Mouse (Mus musculus) left cerebral cortex, adult 18-20 months (tissue): ENCODE measurements at regions not wholly inside any gene's neighbourhood (a gene's known extent, or its start where the extent isn't known, plus 50 kb on each side); places are given as distances from the start of the nearest gene placed in this dataset.

ENCODE experiments used
- DNase-seq, 2 experiments: peaks; one replicate each; pipeline ENCODE4 v3.0.0; 2021 to 2022; ENCODE audit warnings: low spot score in 2 of 2, mixed read lengths in 1 of 2

DNA sequence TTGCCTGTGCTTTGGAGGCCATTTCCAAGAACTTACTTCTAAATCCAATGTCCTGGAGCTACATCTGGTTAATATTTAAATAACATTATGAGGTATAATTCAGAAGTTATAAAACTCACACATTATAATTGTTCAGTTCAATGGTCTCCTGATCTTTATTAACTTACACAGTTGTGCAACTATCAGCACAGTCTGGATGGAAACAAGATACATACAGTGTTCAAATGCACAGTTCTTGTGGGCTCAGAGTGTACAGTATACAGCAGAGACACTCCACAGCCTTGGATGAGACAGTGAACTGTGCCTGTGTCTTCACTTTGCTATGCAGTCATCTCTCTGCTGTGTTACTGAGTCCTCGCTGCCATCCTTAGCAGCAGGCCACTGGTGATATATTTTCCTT lies 121.8 kb upstream of the Zfand5 start:
- DNase-seq = no peak

DNA sequence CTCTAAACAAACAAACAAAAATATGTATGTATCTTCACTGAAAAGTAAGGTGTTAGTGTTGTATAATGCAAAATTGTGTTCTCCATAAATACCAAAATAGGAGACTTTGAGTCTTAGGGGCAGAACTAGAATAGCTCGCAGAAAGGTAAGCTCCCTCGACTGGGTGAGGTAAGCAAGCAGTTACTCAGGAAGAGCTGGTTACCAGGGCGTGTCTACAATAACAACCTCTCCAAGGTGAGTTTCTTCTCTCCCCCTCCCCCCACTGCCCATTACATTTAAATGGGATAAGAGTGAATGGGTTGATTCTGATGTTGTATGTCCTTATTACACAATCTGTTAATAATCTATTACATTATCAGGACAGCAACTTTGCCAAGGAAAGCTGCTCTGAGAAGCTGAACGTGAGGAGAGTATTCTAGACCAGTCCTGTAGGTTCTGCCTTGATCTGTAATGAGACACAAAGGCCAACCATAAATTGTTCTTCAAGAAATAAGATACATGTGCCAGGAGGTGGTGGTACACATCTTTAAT lies 125.2 kb upstream of the Zfand5 start:
- DNase-seq = no peak

DNA sequence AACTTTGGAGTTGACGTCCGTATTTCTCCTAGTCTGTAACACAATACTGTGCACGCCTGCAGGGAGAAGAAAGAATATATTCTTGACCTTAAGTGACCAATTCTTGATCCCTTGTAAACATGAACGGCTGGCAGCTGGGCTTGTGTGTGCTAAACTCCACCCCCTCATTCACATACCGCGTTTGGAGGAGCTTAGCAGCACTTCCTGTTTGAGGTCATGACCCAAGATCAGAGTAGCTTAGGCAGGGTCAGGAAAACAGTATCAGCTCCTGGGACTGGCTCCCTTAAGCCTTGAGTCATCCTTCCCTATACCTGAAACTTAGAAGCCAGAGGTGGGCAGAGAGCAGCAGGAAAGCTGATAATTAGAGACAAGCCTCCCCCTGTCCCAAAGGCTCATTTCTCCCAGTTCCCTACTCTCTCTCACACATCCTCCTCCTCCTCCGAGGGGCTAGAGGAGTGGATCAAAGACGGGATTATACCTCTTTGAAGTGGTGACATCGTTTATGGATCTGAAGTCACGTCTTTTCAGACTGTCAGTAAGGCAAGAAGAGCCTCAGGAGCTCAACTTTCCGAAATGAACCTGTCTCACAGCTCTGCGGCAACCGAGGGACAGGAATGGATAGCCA lies 127.3 kb upstream of the Zfand5 start:
- no peak for DNase-seq

DNA sequence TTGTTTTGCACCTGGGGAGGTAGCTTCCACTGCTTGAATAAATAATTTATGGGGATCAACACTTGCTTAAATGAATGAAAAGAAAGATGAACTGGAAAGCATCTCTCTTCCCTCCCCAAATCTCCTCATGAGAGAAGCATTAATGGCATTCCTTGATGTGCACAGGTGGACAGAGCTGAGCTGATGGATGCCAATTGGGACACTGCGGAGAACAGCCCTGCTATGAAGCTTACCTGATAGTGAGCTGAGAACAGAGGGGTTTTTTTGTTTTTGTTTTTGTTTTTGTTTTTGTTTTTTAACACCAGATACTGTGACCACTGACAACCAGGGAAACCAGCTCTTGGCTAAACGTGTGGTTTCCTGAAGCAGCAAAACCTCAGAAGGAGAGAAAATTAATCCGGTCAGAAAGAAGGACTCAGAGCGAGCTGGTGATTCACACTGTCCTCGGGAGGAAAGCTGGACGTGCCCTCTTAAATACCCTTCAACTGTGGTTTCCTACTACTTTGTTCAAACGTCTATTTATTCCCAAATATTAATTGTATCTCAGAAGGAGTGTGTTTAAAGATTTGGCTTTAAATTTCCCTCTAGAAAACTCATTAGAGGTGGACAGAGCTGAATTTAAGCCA lies 128.0 kb upstream of the Zfand5 start:
- DNase-seq = no peak

DNA sequence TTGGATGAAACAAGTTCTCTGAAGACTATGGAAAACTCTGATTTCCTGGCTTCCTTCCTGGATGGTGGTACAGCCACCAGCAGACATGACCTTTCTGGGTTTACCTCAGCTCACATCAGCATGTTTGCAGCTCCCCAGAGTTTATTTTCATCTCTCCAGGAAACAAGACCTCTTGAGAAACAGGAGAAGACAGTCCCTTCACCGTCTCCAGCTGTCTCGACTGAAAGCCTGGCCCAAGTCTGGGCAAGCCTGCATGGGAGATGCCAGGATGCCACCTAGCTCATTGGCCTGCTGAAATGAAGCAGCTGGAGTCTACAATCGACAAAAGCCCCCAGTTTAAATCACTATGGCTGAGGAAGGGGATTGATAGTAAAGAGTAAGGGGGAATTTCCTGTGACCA lies 131.6 kb upstream of the Zfand5 start:
- DNase-seq = no peak

DNA sequence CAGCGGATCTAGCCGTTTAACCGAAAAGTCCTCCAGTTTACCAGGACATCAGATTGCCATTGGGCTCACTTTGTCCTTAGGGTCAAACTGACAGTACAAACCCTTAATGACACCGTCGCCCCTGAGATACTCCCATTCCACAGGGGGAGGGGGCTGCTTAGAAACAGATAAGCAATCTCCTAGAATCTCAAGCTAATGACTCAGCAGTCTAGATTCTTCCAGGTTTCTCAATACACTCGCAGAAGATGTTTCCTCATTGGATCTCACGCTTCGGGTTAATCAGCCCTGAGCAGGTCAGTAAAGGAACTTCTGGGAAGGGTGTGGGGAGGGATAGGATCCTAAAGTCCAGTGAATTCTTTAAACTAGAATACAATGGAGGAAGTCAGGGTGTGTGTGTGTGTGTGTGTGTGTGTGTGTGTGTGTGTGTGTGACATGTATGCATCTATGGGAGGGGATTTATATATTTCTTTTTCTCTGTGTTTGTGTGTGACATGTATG lies 133.0 kb upstream of the Zfand5 start:
- DNase-seq = no peak

DNA sequence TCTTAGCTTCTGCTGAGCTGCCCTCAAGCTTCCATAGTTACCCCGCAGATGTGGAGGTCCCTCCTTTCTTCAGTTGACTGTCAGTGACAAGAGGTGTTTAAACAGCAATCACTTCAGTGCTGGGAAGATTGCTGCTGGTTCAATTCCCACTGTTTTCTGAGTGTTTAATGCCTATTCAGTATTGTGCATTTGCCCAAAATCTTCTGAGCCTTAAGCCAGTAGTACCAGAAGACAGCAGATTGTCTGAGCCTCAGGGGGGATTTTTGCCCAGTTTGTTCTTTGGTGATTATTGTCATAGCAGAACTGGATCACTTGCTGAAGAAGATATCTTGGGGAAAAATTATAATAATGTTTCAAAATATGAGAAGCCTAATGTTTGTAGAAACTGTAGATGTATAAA lies 135.3 kb upstream of the Zfand5 start:
- no peak for DNase-seq

DNA sequence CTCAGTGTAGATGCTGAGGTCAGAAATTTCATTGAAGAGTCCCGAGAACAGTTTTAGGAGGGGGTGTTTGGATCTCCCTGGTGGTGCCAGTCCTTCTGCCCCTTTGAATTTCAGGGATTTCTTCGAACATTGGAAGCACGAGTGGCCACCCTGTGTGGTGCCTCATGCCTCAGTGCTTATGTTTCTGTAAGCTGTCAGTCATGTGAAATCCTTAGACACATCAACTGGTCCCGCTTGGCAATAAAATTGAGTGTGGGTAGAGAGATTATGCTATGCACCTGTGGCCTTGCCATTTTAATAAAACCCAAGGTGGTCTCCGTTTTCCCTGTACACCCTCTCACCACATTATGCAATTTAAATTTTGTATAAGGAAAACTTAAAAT lies 136.1 kb upstream of the Zfand5 start:
- DNase-seq = no peak

DNA sequence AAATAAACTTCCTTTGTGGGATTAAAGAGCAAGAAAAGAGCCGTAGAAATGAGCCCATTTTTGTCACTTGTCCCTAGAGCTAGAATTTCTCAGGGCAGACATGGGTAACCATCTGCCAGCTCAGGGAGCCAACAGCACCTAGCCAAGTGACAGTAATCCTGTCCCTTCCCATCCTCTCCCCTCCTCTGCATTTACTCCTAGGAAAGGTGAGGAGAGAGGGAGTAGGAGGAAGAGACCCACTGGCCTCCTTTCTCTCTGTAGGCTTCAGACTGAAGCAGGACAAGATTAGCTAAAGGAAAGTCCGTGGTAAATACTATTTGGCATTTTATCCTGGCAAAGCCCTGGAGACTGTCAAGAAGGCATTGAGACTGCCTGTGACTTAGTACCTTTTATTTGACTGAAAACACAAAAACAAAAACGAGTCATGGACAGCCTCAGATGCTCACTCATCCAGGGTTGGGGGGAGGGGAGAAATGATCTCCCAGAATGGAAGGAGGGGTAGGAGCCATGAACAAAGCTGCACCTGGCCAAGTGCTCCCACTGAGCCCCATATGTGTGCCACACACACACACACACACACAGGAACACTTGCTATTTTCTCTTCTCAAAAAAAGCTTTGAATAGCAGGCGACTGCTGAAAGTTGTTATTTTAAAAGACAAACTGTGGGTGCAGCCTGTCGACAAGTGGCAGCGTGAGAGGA lies 136.6 kb upstream of the Zfand5 start:
- DNase-seq = peak in 1 of 2 experiments; percentile 18

DNA sequence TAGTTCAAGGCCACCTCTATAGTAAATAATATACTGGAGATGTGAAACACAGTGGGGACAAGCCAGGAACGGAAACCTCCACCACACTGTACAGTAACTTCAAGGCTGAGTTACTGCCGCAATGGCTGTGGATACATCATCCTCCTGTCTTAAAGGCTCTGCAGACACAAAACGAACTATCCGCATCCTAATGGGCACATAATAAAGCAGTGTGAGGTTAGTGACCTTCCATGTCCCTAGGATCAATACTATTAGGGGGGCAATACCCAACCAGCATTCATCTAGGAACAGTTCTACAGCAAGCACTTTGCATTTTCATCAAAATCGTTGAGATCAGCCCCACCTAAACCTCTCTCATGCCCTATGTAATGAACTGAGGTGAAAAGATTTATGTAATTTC lies 142.4 kb upstream of the Zfand5 start:
- DNase-seq = no peak

DNA sequence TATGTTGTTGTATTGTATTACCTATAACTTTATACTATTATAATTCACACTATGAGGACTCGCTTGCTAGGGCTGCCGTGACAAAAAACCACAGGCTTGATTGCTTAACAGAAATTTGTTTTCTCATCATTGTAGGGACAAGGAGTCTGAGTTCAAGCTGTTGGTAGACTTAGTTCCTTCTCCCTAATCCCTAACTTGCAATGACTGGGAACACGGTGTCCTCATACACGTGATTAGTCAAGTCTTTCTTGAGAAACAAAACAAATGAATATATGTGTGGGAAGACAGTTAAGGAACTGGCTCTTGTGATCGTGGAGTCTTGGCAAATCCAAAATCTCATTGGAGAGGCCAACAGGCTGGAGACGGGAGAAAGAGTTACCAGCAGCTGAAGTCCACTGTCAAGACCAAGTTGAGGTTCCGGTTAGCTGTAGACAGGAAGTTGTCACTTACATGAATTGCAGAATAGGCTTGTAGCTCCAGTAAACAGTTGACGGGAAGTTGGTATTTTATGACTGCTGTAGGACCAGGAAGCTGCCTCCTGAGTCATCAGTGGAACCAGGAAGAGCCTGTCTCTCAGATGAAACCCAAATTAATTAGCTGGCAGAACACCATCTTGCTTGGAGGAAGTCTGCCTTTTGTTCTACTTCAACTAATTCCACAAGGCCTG lies 144.9 kb upstream of the Zfand5 start:
- no peak for DNase-seq

DNA sequence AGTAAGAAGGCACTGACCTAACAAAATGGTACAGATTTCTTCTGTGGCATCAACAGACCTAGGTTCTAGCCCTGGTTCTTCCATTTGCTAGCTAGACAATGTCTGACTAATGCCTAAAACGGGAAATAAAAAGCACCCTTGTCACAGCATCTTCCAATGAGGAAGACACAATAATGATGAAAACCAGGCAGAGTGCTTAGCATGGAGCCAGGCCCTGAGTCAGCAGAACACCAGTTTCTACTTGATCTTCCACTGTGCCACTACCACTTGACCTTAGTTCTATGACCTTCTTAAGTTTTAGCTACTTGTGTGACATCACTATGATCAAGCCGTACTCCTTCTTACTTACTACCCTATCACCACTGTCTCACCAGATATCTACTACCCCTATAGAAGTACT lies 145.4 kb upstream of the Zfand5 start:
- no peak for DNase-seq

DNA sequence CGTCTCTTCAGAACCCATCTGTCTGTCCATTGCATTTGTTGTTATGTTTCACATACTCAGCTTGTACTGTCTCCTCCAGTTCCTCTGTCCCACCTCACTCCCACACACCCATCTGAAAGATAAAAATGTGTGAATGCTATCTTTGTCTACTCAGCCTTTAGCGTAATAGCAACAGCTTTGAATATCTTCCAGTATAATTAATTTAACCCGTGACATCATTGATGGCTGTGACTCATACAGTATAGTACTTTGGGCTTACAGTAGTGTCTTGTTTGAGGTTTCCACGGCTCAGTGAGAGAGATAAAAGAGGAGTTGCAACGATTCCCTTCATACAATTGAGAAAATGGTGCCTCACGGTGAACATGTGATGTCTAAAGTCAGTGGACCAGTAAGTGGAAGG lies 152.6 kb upstream of the Zfand5 start:
- DNase-seq = no peak

DNA sequence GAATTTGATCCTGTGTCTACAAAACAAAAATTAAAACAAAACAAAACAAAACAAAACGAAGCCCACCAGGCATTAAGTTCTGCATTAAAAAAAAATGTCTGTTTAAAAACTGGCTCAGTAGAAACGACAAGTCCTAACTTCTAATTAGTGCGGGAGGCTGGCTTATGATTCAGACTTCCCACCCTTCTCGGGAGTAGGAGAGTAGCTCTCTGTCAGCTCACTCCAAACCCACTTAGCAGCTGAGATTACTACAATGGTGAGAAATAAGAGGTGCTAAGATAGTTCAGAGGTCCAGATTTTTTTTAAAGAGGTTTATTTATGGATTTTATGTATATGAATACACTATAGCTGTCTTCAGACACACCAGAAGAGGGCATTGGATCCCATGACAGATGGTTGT lies 153.3 kb upstream of the Zfand5 start:
- DNase-seq = no peak

DNA sequence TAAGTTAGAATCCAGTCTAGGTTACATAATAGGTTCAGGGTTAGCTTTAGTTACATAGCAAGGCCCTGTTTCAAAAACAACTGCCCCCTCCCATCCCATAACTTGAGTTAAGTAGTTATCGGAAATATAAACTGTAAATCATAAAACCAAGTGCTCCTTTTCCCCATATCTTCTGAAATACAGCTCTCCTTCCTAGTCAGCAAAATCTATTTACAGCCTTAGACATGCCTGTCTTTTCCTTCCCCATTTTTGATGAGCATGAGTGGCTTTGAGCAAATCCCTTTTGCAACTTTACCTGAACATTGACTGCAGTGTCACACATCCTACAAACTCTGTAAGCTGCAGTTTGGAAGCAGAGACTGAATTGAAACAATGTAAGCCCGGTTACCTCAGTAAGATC lies 156.4 kb upstream of the Zfand5 start:
- DNase-seq = no peak

DNA sequence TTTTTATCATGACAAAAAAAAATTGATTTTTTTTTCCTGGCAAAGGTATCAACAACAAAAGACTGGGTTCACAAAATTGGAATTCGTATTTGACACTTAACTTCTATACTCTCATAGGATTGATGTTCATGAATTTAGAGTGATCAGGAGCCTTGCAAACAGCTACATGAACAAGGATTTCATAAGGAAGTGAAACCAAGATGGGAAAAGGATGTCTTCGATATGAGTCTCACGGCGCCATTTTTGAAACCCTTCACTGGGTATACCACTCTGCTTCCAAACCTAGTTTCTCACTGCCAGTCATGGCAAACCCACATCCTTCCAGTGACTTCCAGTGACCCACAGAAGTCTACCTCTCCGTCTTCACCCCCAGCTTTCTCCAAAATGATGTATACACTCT lies 157.8 kb upstream of the Tmc1 start:
- no peak for DNase-seq

DNA sequence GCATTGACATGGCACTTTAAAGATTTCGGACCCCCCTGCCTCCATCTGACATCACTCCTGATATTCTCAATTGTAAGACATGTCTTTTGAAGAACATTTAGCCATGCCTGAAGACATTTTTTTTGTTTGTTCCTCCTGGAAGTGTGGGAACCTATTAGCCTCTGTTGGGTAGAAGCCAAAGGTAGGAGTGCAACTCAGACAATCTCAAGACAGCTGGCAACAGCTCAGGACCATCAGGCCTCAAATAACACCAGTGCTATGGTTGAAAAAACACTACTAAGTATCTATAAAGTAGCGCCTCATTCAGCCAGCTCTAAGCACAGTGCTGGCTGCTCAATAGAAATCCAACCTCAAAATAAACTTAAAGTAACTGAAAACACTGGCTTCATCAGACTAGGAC lies 154.3 kb upstream of the Tmc1 start:
- DNase-seq = no peak

DNA sequence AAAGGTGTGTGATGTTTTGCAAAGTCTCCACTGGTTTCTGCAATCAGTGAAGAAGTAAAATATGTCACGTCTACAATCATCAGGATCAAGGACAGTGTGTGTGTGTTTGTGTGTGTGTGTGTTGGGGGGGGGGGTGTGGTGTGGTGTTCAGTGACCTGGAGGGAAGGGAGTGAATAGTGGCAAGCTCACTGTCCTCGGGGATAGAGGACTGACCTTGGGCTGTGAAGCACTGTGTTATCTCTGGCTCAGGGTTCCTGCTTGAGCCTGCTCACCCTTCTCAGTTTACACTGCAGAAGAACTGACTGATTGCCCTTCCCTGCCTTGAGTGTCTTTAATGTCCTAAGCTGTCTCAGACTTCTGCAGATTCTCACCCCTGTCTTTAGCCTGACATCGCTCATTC lies 153.7 kb upstream of the Tmc1 start:
- DNase-seq = no peak

DNA sequence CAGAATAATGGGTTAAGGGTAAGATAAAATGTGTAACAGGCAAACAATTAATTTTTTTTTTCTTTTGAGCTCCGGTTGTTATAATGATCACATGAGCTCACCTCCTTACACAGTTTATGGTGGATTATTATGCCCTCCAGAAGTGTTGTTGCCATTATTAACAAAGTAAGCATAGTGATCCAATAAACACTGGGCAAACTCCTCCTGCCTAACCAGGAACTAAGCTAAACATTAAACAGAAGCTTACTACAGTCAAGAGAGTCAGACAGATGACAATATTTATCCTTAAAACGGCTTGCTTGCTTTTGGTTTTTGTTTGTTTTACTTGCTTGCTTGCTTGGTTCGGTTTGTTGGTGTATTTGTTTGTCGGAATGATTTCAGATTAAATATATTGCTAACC lies 153.3 kb upstream of the Tmc1 start:
- no peak for DNase-seq

DNA sequence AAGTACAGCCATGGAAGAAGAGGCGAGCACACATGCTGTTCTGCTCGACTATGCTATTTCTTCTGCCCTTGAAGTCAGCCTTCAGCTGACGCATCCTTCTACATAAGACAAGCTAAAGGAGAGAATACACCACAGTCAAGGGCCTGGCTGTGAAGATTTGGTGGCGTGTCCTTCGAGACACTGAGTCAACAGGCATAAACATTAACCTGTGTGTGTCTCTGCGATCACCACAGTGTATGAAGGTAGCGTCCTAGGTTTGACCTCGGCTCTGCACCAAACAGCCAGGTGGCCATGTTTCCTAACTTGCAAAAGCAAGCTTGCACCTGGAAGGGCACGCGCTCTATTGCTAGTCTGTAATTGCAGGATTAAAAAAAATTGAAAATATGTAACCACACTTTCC lies 152.8 kb upstream of the Tmc1 start:
- DNase-seq = no peak

DNA sequence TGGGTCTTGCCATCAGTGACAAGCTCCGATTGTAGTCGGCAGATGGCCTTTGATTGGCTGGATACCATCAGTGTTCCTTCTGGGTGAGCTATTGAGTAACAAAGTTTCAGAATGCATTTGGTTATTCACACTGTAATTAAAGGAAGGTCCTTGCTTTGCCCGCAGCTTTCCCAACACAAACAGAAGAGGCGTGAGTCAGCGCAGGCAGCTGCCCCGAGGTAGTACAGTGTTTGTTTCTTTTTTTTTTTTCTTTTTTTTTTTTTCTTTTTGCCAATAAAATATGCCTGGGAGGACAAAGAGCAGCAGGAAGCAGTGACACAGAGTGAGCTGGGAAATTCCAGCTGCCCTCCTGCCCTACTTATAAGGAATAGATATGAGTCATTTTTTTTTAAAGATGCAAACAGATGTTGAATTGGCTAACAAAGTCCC lies 152.3 kb upstream of the Tmc1 start:
- no peak for DNase-seq

DNA sequence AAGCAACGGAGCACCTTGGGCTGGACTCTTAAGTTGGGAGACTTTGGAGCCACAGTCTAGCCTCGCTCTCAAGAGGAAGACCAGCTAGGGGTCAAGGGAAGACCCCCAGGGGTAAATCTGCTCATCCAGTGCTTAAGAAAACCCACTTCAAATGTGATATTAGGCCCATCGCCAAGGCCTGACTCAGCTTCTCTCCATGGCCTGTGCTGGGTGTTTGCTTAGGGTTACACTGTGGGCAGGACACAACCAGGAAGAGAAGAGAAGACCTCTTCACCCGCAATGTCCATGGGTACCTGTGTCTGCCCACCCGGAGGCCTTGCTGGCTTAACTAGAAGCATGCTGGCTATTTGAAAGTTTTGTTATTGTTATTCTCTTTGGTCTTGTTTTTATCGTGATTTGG lies 151.0 kb upstream of the Tmc1 start:
- no peak for DNase-seq
